Mouse (Mus musculus) lung, postnatal 0 days (tissue): ENCODE measurements around the gene Tusc2.

Source experiments
- CTCF ChIP-seq: IDR thresholded peaks from 2 replicates; pipeline ENCODE4 v1.5.1; 2016; ENCODE audit warnings: antibody characterized with exemption, mild to moderate bottlenecking
- EP300 ChIP-seq: IDR thresholded peaks from 2 replicates; pipeline ENCODE4 v1.6.1; 2016; ENCODE audit warnings: antibody characterized with exemption, mild to moderate bottlenecking, control low read depth

DNA sequence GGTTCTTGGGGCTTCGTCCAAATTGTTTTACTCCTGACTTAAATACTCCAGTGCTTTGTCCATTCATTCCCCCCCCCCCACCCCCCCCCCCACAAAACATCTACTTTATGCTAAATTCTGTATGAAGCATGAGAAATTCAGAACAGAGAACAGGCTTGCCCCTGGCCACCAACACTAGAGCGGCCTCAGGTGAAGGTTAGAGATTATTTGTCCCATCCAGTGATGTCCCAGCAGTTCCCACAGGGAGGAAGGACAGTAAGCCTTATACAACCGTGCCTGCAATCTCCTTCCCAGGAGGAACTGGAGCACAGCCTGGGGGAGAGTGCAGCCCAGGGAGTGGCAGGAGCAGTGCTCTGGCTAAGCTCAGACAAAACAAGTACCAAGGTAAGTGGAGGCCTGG, 15.5 kb downstream of the Tusc2 start, which contains the start of gene Naa80:
- no peak for TF ChIP-seq CTCF
- TF ChIP-seq EP300: no peak
